Mouse (Mus musculus) neural tube, embryonic 14.5 days (tissue): ENCODE data around the gene 1700001C19Rik. TPM values are rescaled to one million over a fixed set of nuclear protein-coding genes. Genes with fewer than 3 reads are reported as not detected.

Source experiments
- ATAC-seq: fragments of 200-750 bp; cut with Nextera tagmentation; 2 replicates; pipeline ENCODE4 v1.8.0; 2017; ENCODE audit warnings: low read depth, mild to moderate bottlenecking, moderate TSS enrichment, moderate library complexity
- H3K27ac ChIP-seq: fragments of 300-500 bp; sonication (generic); 2 replicates; pipeline ENCODE4 v1.5.1; 2014; ENCODE audit warnings: low read depth, mild to moderate bottlenecking, control low read depth, low read length, moderate library complexity, mixed read lengths
- H3K27me3 ChIP-seq: fragments of 300-500 bp; sonication (generic); 2 replicates; pipeline ENCODE4 v1.6.1; 2014; ENCODE audit warnings: low read length; ENCODE audit not compliant: control insufficient read depth, insufficient read depth
- H3K36me3 ChIP-seq: fragments of 300-500 bp; sonication (generic); 2 replicates; pipeline ENCODE4 v1.6.1; 2014; ENCODE audit warnings: low read length, mixed read lengths; ENCODE audit not compliant: control insufficient read depth, insufficient read depth
- H3K4me1 ChIP-seq: fragments of 300-500 bp; sonication (generic); 2 replicates; pipeline ENCODE4 v1.6.1; 2014; ENCODE audit warnings: low read length; ENCODE audit not compliant: control insufficient read depth, insufficient read depth
- H3K4me2 ChIP-seq: fragments of 300-500 bp; sonication (generic); 2 replicates; pipeline ENCODE4 v1.6.1; 2014; ENCODE audit warnings: mild to moderate bottlenecking, low read depth, low read length, control low read depth
- H3K4me3 ChIP-seq: fragments of 300-500 bp; sonication (generic); 2 replicates; pipeline ENCODE4 v1.5.1; 2014; ENCODE audit warnings: low read depth, low read length, control low read depth, mixed read lengths
- H3K9ac ChIP-seq: fragments of 300-500 bp; sonication (generic); replicated peaks from 2 replicates; pipeline ENCODE4 v1.6.1; 2014; ENCODE audit warnings: low read depth, mild to moderate bottlenecking, control low read depth, low read length, mixed read lengths
- H3K9me3 ChIP-seq: fragments of 300-500 bp; sonication (generic); 2 replicates; pipeline ENCODE4 v1.6.1; 2016; ENCODE audit warnings: low read length; ENCODE audit not compliant: control insufficient read depth
- WGBS: fragments of 180-500 bp; shearing (Covaris S2); extraction: QIAGEN DNeasy Blood & Tissue Kit; methylation state at CpG from one replicate; pipeline ENCODE4 v1.1.7; 2014; 5-methylcytosine and 5-hydroxymethylcytosine counted together
- polyA plus RNA-seq: library from polyadenylated mRNA; unstranded; fragments of >200 nt; fragmentation: Nextera tagmentation; extraction: Ambion mirVana; gene quantifications from 2 replicates; pipeline ENCODE4 v1.2.1, GENCODE M21; 2014

1700001C19Rik gene
- polyA plus RNA-seq, 1 experiment from 2014 or later: 0.42 TPM

DNA sequence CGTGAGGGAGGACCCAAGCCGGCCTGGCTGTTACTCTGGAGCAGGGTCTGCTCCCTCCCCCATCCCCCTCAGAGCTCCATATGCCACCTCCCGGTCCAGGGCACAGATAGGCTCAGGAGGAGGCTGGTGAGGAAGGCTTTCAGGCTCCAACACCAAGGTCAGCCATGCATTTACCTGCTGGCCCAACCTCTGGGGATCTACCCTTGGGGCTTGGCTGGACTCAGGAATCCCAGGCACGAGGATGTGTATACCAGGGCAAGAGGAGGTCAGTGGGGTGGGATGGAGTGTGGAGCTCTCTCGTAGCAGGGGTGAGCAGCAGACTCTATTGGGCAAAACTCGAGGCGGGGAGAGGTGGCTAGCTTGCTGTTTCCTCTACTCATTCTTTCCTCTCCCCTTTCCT, 15.7 kb upstream of the 1700001C19Rik start:
- Histone ChIP-seq H3K27ac (no peak overlapping the region), H3K27me3 (no peaks in the 10 kb centered on the region), H3K36me3 (no peaks in the 10 kb centered on the region), H3K9me3 (no peaks in the 10 kb centered on the region), H3K9ac (no peak overlapping the region), H3K4me1 (no peaks in the 10 kb centered on the region), H3K4me3 (no peak overlapping the region), H3K4me2 (no peak overlapping the region)
- WGBS: 62% methylated on average over 7 of the region's 7 CpGs
- ATAC-seq: no peak

DNA sequence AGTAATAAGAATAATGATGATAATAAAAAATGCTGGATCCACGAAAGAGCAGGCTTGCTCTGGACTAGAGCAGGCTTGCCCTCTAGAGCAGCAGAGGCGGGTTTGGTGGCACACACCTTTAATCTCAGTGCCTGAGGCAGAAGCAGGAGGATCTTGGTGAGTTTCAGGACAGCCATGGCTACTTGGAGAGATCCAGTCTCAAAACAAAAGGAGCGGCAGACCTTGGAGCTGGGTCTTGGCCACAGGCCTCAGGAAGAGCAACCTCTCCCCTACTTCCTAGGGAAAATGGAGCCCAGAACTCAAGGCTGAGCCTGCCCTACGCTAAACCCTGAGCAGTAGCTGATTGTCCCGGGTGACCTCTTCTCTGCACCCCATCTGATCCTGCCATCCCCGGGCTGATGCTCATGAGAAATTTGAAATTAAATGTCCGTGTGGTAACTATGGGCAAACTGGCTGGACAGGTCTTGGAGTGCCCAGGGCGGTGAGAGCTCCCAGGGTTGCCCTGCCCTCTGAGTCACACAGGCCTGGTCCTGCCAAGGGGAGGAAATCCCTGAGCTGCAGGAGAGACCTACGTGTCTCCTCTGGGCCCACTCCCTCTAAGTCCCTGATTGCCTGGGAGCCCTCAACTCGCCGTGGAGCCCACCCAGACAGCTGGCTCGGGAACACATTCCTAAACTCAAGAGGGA, 13.8 kb upstream of the 1700001C19Rik start:
- Histone ChIP-seq H3K27me3 (no peaks in the 10 kb centered on the region), H3K9me3 (no peaks in the 10 kb centered on the region), H3K36me3 (no peaks in the 10 kb centered on the region), H3K4me2 (no peak overlapping the region), H3K9ac (no peak overlapping the region), H3K4me3 (no peak overlapping the region), H3K27ac (no peak overlapping the region), H3K4me1 (no peaks in the 10 kb centered on the region)
- no peak for ATAC-seq
- 79% methylated on average over 12 of the region's 12 CpGs for WGBS

DNA sequence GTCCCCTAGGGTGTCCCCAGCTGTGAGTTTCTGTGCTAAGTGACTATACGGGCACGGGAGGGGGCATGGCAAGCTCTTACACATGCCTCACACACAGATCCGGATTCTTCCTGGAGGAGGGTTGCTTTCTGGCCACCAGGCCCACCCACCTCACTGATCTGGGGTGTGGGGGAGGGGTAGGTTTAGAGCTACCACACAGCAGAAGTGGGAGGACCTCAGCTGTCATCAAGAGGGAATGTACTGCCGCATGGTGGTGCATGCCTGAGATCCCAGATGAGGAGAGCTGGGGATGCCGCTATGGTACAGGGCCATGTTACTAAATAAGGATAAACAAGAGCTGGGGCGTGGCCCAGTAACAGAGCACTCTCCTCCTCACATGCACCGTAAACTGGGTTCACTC, 13.1 kb upstream of the 1700001C19Rik start:
- no peaks in the 10 kb centered on the region for H3K4me1 ChIP-seq
- 23% methylated on average over 7 of the region's 7 CpGs for WGBS
- H3K27ac ChIP-seq: no peak overlapping the region
- H3K4me3 ChIP-seq: no peak overlapping the region
- no peak overlapping the region for H3K4me2 ChIP-seq
- no peaks in the 10 kb centered on the region for H3K9me3 ChIP-seq
- no peaks in the 10 kb centered on the region for H3K27me3 ChIP-seq
- ATAC-seq: no peak
- no peak overlapping the region for H3K9ac ChIP-seq
- H3K36me3 ChIP-seq: no peaks in the 10 kb centered on the region

DNA sequence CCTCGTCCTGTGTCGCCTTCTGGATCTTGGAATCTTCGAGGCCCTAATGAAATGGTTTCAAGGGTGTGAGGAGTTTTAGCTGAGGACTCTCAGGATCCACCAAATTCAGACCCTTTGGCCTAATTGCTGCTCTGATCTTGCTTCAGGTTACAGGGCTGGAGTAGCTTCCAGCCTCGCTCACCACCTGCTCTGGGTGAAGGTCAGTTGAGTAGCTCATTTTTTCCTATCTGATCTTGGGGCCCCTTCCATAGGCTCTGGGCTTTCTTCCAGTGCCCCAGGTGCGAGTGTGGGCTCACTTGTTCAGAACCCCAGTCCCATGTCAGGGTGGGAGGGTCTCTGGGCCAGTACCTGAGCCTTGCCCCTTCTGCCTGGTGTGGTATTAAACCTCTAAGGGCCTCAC, 12.3 kb upstream of the 1700001C19Rik start:
- ATAC-seq: no peak
- H3K9ac ChIP-seq: no peak overlapping the region
- WGBS: 73% methylated on average over 5 of the region's 5 CpGs
- no peaks in the 10 kb centered on the region for H3K27me3 ChIP-seq
- no peak overlapping the region for H3K4me3 ChIP-seq
- H3K36me3 ChIP-seq: no peaks in the 10 kb centered on the region
- H3K27ac ChIP-seq: no peak overlapping the region
- no peak overlapping the region for H3K4me2 ChIP-seq
- no peaks in the 10 kb centered on the region for H3K4me1 ChIP-seq
- no peaks in the 10 kb centered on the region for H3K9me3 ChIP-seq

DNA sequence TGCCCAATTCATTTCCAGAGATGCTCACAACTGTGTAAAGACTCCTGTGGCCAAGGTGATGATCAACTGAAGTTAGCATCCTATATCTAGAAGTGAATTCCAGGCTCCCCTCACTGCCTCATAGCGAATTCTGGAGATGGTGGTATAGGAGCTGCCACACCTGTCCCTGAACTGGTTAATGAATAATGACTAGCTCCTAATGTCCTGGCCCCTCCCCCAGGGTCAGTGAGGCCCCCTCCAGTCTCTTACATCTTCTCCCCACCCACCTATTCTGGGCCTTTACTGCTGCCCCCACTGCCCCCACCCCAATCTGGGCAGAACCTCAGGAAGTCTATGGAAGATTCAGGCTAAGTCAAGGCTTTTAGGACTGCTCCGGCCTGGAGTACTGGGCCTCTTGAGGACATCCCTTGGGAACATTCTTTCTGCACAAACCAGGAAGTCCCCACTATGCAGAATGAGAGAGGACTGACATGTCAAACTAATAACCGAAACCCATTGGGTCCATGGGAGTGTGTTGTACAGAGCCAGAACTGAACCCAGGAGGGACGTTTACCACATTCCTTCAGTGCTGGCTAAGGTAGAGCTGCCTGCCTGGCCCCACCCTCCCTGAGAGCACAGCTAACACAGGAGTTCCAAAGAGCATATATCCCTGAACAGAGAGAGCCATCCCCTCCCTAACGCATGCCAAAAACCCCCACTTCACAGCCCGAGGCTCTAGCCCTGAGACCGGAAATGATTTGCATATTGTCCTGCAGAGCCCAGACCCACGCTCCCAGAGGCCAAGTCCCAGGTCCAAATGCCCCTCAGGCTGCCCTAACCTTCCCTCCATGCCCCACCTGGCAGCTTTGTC, 11.6 kb upstream of the 1700001C19Rik start:
- Histone ChIP-seq H3K9me3 (no peaks in the 10 kb centered on the region), H3K36me3 (no peaks in the 10 kb centered on the region), H3K4me2 (no peak overlapping the region), H3K27ac (no peak overlapping the region), H3K4me1 (no peaks in the 10 kb centered on the region), H3K4me3 (no peak overlapping the region), H3K9ac (no peak overlapping the region), H3K27me3 (no peaks in the 10 kb centered on the region)
- ATAC-seq: no peak
- WGBS: 41% methylated on average over 8 of the region's 8 CpGs

DNA sequence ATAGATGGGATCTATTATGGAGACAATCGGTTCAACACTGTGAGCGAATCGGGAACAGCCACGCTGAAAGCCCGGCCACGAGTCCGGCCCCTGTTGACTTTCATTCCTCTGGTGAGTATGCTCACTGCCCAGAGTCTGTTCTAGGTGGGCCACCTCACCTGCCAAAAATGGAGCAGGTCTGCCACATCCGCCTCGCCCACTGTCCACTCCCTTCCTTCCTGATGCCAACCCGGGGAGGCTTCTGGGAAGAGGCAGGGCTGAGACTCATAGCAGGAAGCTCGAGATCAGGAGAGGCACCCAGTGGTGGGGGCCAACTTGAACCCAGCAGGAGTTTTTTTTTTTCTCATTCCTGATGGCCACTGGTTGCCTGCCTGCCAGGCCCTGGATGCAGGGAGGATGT, 9.4 kb upstream of the 1700001C19Rik start:
- no peak overlapping the region for H3K9ac ChIP-seq
- no peak for ATAC-seq
- H3K36me3 ChIP-seq: no peaks in the 10 kb centered on the region
- no peak overlapping the region for H3K4me3 ChIP-seq
- no peaks in the 10 kb centered on the region for H3K9me3 ChIP-seq
- no peak overlapping the region for H3K4me2 ChIP-seq
- no peak overlapping the region for H3K27ac ChIP-seq
- no peaks in the 10 kb centered on the region for H3K27me3 ChIP-seq
- WGBS: 91% methylated on average over 11 of the region's 11 CpGs
- no peaks in the 10 kb centered on the region for H3K4me1 ChIP-seq

DNA sequence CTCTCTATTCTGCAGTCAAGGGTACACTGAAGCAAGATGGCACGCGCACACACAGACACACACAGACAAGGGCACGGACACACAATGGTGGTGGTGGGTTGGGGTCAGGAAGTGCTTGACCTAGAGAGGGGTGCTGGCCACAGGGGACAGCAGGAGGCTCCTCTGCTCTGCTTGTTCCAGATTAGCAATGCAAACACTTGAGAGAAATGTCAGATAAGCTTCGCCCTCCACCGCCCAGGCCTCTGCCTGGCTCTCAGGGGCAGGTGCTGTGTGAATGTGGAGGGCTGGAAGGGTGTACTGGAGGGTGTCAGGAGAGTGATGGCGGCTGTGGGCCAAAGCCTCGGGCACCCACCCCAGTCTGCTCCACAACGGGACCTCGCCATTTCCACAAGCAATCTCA, 8.8 kb upstream of the 1700001C19Rik start:
- 82% methylated on average over 9 of the region's 9 CpGs for WGBS
- H3K27me3 ChIP-seq: no peaks in the 10 kb centered on the region
- H3K27ac ChIP-seq: no peak overlapping the region
- no peak for ATAC-seq
- no peak overlapping the region for H3K4me3 ChIP-seq
- H3K9me3 ChIP-seq: no peaks in the 10 kb centered on the region
- H3K4me1 ChIP-seq: no peaks in the 10 kb centered on the region
- no peaks in the 10 kb centered on the region for H3K36me3 ChIP-seq
- no peak overlapping the region for H3K4me2 ChIP-seq
- H3K9ac ChIP-seq: no peak overlapping the region

DNA sequence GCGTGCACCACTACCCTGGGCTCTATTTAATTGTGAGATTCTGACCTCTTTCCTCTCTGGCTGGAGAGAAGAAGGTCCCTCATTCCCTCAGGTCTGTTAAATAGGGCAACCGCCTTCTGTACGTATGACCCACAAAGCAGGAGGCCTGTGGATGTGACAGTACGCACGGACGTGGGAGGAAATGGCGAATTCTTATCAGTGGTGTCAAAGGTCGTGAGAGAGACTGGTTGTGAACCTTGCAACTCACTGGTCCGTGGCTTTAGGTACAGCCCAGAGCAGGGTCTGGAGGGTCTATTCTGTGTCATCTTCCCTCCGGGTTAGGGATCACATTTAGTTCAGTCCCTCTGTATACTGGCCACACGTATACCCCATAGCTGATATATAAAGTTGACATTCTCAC, 8.3 kb upstream of the 1700001C19Rik start:
- Histone ChIP-seq H3K9me3 (no peaks in the 10 kb centered on the region), H3K27me3 (no peaks in the 10 kb centered on the region), H3K27ac (no peak overlapping the region), H3K4me1 (no peaks in the 10 kb centered on the region), H3K36me3 (no peaks in the 10 kb centered on the region), H3K9ac (no peak overlapping the region), H3K4me3 (no peak overlapping the region), H3K4me2 (no peak overlapping the region)
- ATAC-seq: no peak
- WGBS: 88% methylated on average over 11 of the region's 11 CpGs

DNA sequence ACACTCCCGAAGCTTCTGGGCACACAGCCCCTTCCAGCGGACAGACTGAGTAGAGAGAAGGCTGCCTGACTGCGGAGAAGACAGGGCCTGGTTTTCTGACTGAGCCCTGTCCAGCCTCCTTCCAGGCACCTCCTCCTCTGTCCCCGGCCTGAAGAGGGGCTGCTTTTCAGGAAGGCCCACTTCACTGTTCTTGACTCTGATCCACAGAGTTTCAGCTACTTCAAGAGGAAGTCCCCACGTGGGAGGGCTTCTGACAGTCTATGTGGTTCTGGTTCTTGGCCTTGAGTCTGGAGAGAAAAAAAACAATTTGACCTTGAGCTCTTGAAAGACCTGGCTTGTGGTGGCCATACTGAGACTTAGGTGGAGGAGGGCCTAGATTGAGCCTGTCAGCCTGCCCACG, 6.9 kb upstream of the 1700001C19Rik start:
- no peaks in the 10 kb centered on the region for H3K9me3 ChIP-seq
- no peak overlapping the region for H3K27ac ChIP-seq
- H3K4me3 ChIP-seq: no peak overlapping the region
- no peaks in the 10 kb centered on the region for H3K4me1 ChIP-seq
- H3K27me3 ChIP-seq: no peaks in the 10 kb centered on the region
- no peak overlapping the region for H3K9ac ChIP-seq
- 74% methylated on average over 6 of the region's 6 CpGs for WGBS
- no peak overlapping the region for H3K4me2 ChIP-seq
- no peak for ATAC-seq
- H3K36me3 ChIP-seq: no peaks in the 10 kb centered on the region
